Mouse (Mus musculus) adipose tissue, adult 10 weeks (tissue): ENCODE measurements around the gene Rbm4. TPM values are rescaled to one million over a fixed set of nuclear protein-coding genes. Genes with fewer than 3 reads are reported as not detected.

Experiments
- polyA plus RNA-seq: library from polyadenylated mRNA; stranded (reverse); fragments of 350-450 nt; fragmentation: Illumina TruSeq; extraction: RNeasy Lipid Tissue Mini Kit (QIAGEN cat#74804); gene quantifications from one replicate; pipeline ENCODE4 v1.2.3, GENCODE M21; 2014; ENCODE audit warnings: low read depth, low replicate concordance

Rbm4 gene
- polyA plus RNA-seq, result 20.7 TPM

GRCm38 (mm10) chr19:4793831-4794422, at the start of gene Rbm4:
Gene Rbm4 (minus strand): TSS chr19:4793901.

GRCm38 (mm10) chr19:4839149-4839548, 45.4 kb upstream of the Rbm4 start, which contains the start of the genes Ccs and Ccdc87:
Gene Ccs (minus strand): TSS chr19:4839332.
Gene Ccdc87 (plus strand): TSS chr19:4839366.

GRCm38 (mm10) chr19:4811063-4811908, 17.6 kb upstream of the Rbm4 start, which contains the start of the genes Gm21992 and Rbm14:
Gene Gm21992 (minus strand): TSS chr19:4811612.
Gene Rbm14 (minus strand): TSS chr19:4811634.

GRCm38 (mm10) chr19:4756193-4756911, 37.3 kb downstream of the Rbm4 start, which contains the start of gene Rbm4b:
Gene Rbm4b (plus strand): TSS chr19:4756497.

Other genes with a start within 250 kb of the Rbm4 start
- gene Lrfn4, start 178.2 kb downstream of the Rbm4 start, polyA plus RNA-seq, result 6.9 TPM
- gene Rce1, start 168.3 kb downstream of the Rbm4 start, polyA plus RNA-seq, result 27.8 TPM
- 1.4 TPM for gene Gm960, start 95.2 kb downstream of the Rbm4 start, polyA plus RNA-seq
- 5.0 TPM for gene Sptbn2, start 82.7 kb downstream of the Rbm4 start, polyA plus RNA-seq
- gene Rbm4b, start 37.4 kb downstream of the Rbm4 start, polyA plus RNA-seq, result 17.2 TPM
- 7.9 TPM for gene Gm21992, start 17.7 kb upstream of the Rbm4 start, polyA plus RNA-seq
- 16.7 TPM for gene Rbm14, start 17.7 kb upstream of the Rbm4 start, polyA plus RNA-seq
- gene Ccs, start 45.4 kb upstream of the Rbm4 start, polyA plus RNA-seq, result 62.9 TPM
- gene Ccdc87, start 45.5 kb upstream of the Rbm4 start, polyA plus RNA-seq, result 1.0 TPM
- 65.6 TPM for gene Ctsf, start 61.2 kb upstream of the Rbm4 start, polyA plus RNA-seq
- gene Actn3, start 84.0 kb upstream of the Rbm4 start, polyA plus RNA-seq, result 3.4 TPM
- gene Zdhhc24, start 84.8 kb upstream of the Rbm4 start, polyA plus RNA-seq, result 18.4 TPM
- 5.7 TPM for gene Bbs1, start 112.7 kb upstream of the Rbm4 start, polyA plus RNA-seq
- 43.1 TPM for gene Dpp3, start 134.4 kb upstream of the Rbm4 start, polyA plus RNA-seq
- gene Peli3, start 149.2 kb upstream of the Rbm4 start, polyA plus RNA-seq, result 3.9 TPM
- gene Mrpl11, start 168.2 kb upstream of the Rbm4 start, polyA plus RNA-seq, result 77.2 TPM
- gene Npas4, start 196.4 kb upstream of the Rbm4 start, polyA plus RNA-seq, result 0.83 TPM
- 1.8 TPM for gene Slc29a2, start 230.0 kb upstream of the Rbm4 start, polyA plus RNA-seq
- 20.8 TPM for gene B4gat1, start 244.9 kb upstream of the Rbm4 start, polyA plus RNA-seq
- gene AC124502.3, start 245.0 kb upstream of the Rbm4 start, polyA plus RNA-seq, result 1.9 TPM
- 34.8 TPM for gene Brms1, start 247.5 kb upstream of the Rbm4 start, polyA plus RNA-seq